Comparison of ENCODE assay signal across 20 mouse cellular contexts in the genomic region with DNA sequence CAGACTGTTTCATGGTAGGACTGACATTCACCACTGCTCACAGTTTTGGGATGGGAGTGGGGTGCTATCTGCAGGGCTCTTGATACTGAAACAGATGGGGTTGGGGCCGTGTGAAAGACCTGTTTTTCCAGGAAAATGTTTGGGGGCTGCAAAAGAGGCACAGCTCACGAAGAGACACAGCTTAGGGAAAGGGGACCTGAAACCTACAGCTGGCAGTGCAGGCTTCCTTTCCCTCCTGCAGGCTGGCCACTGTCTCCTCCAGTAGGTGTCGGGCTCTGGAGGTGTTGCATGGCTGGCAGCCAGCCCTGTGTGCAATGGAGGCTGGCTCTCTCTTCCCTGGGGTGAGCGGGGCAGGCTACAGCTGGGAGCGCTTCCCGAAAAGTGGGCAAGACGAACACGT. TPM values are rescaled to one million over a fixed set of nuclear protein-coding genes. Genes with fewer than 3 reads are reported as not detected.
A peak's percentile ranks its signal among the peaks of the same experiment; 100 is the strongest.
DNase-seq lines count a peak whose midpoint lies in the region; ATAC-seq and TF ChIP-seq lines count a peak whose summit lies in the region.
"Had no signal": no experiment of that assay in that cellular context is flagged by ENCODE, and none has a peak within 500 bp of the region (broad histone marks: within the 10 kb centered on the region; RNA-seq: fewer than 3 reads in every experiment).

No protein-coding gene starts in this region.

- H3K9ac ChIP-seq in forebrain, embryonic 14.5 days (ENCODE audit: low read length) = no peak overlapping the region
- H3K9ac ChIP-seq: limb, embryonic 15.5 days; lung, embryonic 14.5 days had no signal

- H3K4me2 ChIP-seq in forebrain, embryonic 14.5 days (ENCODE audit: low read length) = no peak overlapping the region
- H3K4me2 ChIP-seq: limb, embryonic 15.5 days; lung, embryonic 14.5 days had no signal

- no peaks in the 10 kb centered on the region for H3K36me3 ChIP-seq in forebrain, embryonic 10.5 days (replicated peaks)
- no peaks in the 10 kb centered on the region for H3K36me3 ChIP-seq in forebrain, embryonic 14.5 days (ENCODE audit: control insufficient read depth, insufficient read depth, low read length)
- H3K36me3 ChIP-seq: heart, embryonic 10.5 days; limb, embryonic 15.5 days had no signal

- no peak for TF ChIP-seq POLR2A in olfactory bulb, adult 2 months (IDR thresholded peaks at IDR 0.05; ENCODE audit: insufficient read depth, low read depth, low read length)

- intact Hi-C loops in heart, postnatal 36 days (cut with DNase I) = no loop called here

- H3K27ac ChIP-seq in forebrain, embryonic 10.5 days = 0 out of 2 replicates have a peak overlapping the region, but pooled peaks have one; percentile 15
- H3K27ac ChIP-seq in forebrain, embryonic 14.5 days (ENCODE audit: low read depth, low read length) = no peak overlapping the region
- H3K27ac ChIP-seq in olfactory bulb, adult 2 months (ENCODE audit: insufficient read depth, low read depth, low read length) = peak overlapping the region; percentile 21
- H3K27ac ChIP-seq: heart, embryonic 10.5 days; limb, embryonic 15.5 days; macrophage had no signal

- 59% methylated on average over 8 of the region's 8 CpGs for WGBS in forebrain, embryonic 10.5 days
- 50% methylated on average over 8 of the region's 8 CpGs for WGBS in forebrain, embryonic 14.5 days
- 42% methylated on average over 8 of the region's 8 CpGs for WGBS in olfactory bulb, adult 2 months

- ATAC-seq in forebrain, embryonic 14.5 days = no peak
- ATAC-seq: CD4-positive, CD25-positive, alpha-beta regulatory T cell, adult 4 months had no signal

- H3K9me3 ChIP-seq in forebrain, embryonic 10.5 days = peaks cover 4% of the 10 kb centered on the region; the same call in 1 of the 2 replicates
- 0 out of 2 replicates have a peak, but pooled peaks cover 2% of the 10 kb centered on the region for H3K9me3 ChIP-seq in forebrain, embryonic 14.5 days (replicated peaks; ENCODE audit: control insufficient read depth, low read length)
- H3K9me3 ChIP-seq: heart, embryonic 10.5 days; limb, embryonic 15.5 days had no signal

- peaks cover 5% of the 10 kb centered on the region; the same call in 1 of the 2 replicates for H3K27me3 ChIP-seq in forebrain, embryonic 10.5 days (ENCODE audit: poor library complexity, severe bottlenecking)
- H3K27me3 ChIP-seq in forebrain, embryonic 14.5 days (replicated peaks; ENCODE audit: control insufficient read depth, insufficient read depth, low read length) = no peaks in the 10 kb centered on the region
- H3K27me3 ChIP-seq: limb, embryonic 15.5 days had no signal

- no peak for TF ChIP-seq CTCF in olfactory bulb, adult 2 months (IDR thresholded peaks at IDR 0.05; ENCODE audit: insufficient read depth, low read depth, low read length)

- DNase-seq in forebrain, embryonic 10.5 days (ENCODE audit: extremely low spot score, low spot score) = no peak
- no peak for DNase-seq in forebrain, embryonic 14.5 days (ENCODE audit: low spot score)
- DNase-seq in left cerebral cortex, adult 18-20 months (ENCODE audit: low spot score in 2 of 2) = peak; percentile 62 to 69
- DNase-seq in left cerebral cortex, adult 11 months (ENCODE audit: low spot score) = no peak
- DNase-seq in right cerebral cortex, adult 18-20 months = peak; percentile 74
- DNase-seq in right cerebral cortex, postnatal 25 days = no peak
- no peak for DNase-seq in heart, postnatal 36 days
- DNase-seq: cerebellum, postnatal 10 days; gastrocnemius, postnatal 25 days; kidney, adult 2 months; kidney, postnatal 14 days; lung, embryonic 14.5 days; thymus, postnatal 25 days had no signal

- H3K4me1 ChIP-seq in forebrain, embryonic 10.5 days = peaks cover 20% of the 10 kb centered on the region
- H3K4me1 ChIP-seq in forebrain, embryonic 14.5 days (ENCODE audit: control insufficient read depth, insufficient read depth, low read length) = no peaks in the 10 kb centered on the region
- H3K4me1 ChIP-seq in olfactory bulb, adult 2 months (ENCODE audit: control insufficient read depth, insufficient read depth, low read length) = peaks cover 30% of the 10 kb centered on the region
- H3K4me1 ChIP-seq: limb, embryonic 15.5 days had no signal

- H3K4me3 ChIP-seq in forebrain, embryonic 10.5 days = no peak overlapping the region
- H3K4me3 ChIP-seq in forebrain, embryonic 14.5 days (ENCODE audit: low read depth, low read length) = no peak overlapping the region
- H3K4me3 ChIP-seq in olfactory bulb, adult 2 months (ENCODE audit: insufficient read depth, low read depth, low read length) = no peak overlapping the region
- H3K4me3 ChIP-seq: heart, embryonic 10.5 days; limb, embryonic 15.5 days had no signal

RNA-seq across cellular contexts. Expression of a gene that starts 48.2 kb away (rescaled TPM):
- 6.5 TPM in 2 replicates for polyA plus RNA-seq in forebrain, embryonic 10.5 days (2016; fragmentation: Nextera tagmentation; extraction: Ambion mirVana)
- 3.6 and 4.4 TPM in 2 replicates for polyA plus RNA-seq in forebrain, embryonic 14.5 days (2014; fragmentation: Nextera tagmentation; extraction: Ambion mirVana)
- 10 to 100 TPM; 18.4 to 23.9 TPM for total RNA-seq in left cerebral cortex, adult 18-20 months (2021)
- polyA plus RNA-seq in olfactory bulb, adult 2 months (2012; ENCODE audit: insufficient read depth, insufficient read length, low replicate concordance, missing spikeins) = not detected in 2 replicates
- under 1 TPM; 0.89 to 1.00 TPM for total RNA-seq in heart, postnatal 36 days (2021)
- total RNA-seq: MEL; monocyte, adult 5-6 weeks had no signal

RNA-seq across cellular contexts. Expression of a gene that starts 49.4 kb away (rescaled TPM):
- polyA plus RNA-seq in forebrain, embryonic 10.5 days (2016; fragmentation: Nextera tagmentation; extraction: Ambion mirVana) = 10.1 and 11.2 TPM in 2 replicates
- polyA plus RNA-seq in forebrain, embryonic 14.5 days (2014; fragmentation: Nextera tagmentation; extraction: Ambion mirVana) = 11.2 and 13.4 TPM in 2 replicates
- 100 to 1,000 TPM; 382 to 428 TPM for total RNA-seq in left cerebral cortex, adult 18-20 months (2021)
- not detected in 2 replicates for polyA plus RNA-seq in olfactory bulb, adult 2 months (2012; ENCODE audit: insufficient read depth, insufficient read length, low replicate concordance, missing spikeins)
- total RNA-seq in heart, postnatal 36 days (2021) = 1 to 10 TPM; 1.3 to 2.1 TPM

Comparison
In these comparisons a context has a peak if more than half of its experiments do, and no peak if none do; other contexts are left out.
1. DNase-seq: peak in left cerebral cortex, adult 18-20 months (2 of 2) and right cerebral cortex, adult 18-20 months (single experiment); none in forebrain, embryonic 10.5 days (single experiment), forebrain, embryonic 14.5 days (single experiment), left cerebral cortex, adult 11 months (single experiment), right cerebral cortex, postnatal 25 days (single experiment) and heart, postnatal 36 days (0 of 2).